Mouse (Mus musculus) testis, adult 2 months (tissue): ENCODE measurements around the gene Ube2q1. TPM values are rescaled to one million over a fixed set of nuclear protein-coding genes. Genes with fewer than 3 reads are reported as not detected.

Experiments
- H3K27ac ChIP-seq: fragments of 200-500 bp; 2 replicates; pipeline ENCODE4 v1.5.1; 2012; ENCODE audit warnings: low read depth, low read length; ENCODE audit not compliant: control insufficient read depth, insufficient read depth
- H3K27me3 ChIP-seq: fragments of 200-500 bp; 2 replicates; pipeline ENCODE4 v1.6.1; 2012; ENCODE audit warnings: mild to moderate bottlenecking, low read length, moderate library complexity; ENCODE audit not compliant: control insufficient read depth, insufficient read depth
- H3K36me3 ChIP-seq: fragments of 200-500 bp; 2 replicates; pipeline ENCODE4 v1.6.1; 2012; ENCODE audit warnings: mild to moderate bottlenecking, low read length; ENCODE audit not compliant: control insufficient read depth, insufficient read depth
- H3K4me1 ChIP-seq: fragments of 200-500 bp; 2 replicates; pipeline ENCODE4 v1.6.1; 2012; ENCODE audit warnings: low read length; ENCODE audit not compliant: control insufficient read depth, insufficient read depth
- H3K4me3 ChIP-seq: fragments of 200-500 bp; 2 replicates; pipeline ENCODE4 v1.5.1; 2012; ENCODE audit warnings: low read depth, mild to moderate bottlenecking, low read length, moderate library complexity, mixed read lengths; ENCODE audit not compliant: control insufficient read depth
- CTCF ChIP-seq: fragments of 200-500 bp; IDR thresholded peaks from 2 replicates; pipeline ENCODE4 v1.5.1; 2012; ENCODE audit warnings: low read depth, mild to moderate bottlenecking, inconsistent platforms, low read length, moderate library complexity; ENCODE audit not compliant: control insufficient read depth, insufficient read depth, insufficient replicate concordance
- POLR2A ChIP-seq: fragments of 200-500 bp; IDR thresholded peaks from 2 replicates; pipeline ENCODE4 v1.6.1; 2012; ENCODE audit warnings: low read depth, mild to moderate bottlenecking, inconsistent platforms, low read length, moderate library complexity; ENCODE audit not compliant: control insufficient read depth
- polyA plus RNA-seq: library from polyadenylated mRNA; depleted of rRNA; stranded (reverse); fragments of >200 nt; gene quantifications from 2 replicates; pipeline ENCODE4 v1.2.3, GENCODE M21; 2012

The Ube2q1 gene
- polyA plus RNA-seq, 1 experiment: 20.5 TPM

DNA sequence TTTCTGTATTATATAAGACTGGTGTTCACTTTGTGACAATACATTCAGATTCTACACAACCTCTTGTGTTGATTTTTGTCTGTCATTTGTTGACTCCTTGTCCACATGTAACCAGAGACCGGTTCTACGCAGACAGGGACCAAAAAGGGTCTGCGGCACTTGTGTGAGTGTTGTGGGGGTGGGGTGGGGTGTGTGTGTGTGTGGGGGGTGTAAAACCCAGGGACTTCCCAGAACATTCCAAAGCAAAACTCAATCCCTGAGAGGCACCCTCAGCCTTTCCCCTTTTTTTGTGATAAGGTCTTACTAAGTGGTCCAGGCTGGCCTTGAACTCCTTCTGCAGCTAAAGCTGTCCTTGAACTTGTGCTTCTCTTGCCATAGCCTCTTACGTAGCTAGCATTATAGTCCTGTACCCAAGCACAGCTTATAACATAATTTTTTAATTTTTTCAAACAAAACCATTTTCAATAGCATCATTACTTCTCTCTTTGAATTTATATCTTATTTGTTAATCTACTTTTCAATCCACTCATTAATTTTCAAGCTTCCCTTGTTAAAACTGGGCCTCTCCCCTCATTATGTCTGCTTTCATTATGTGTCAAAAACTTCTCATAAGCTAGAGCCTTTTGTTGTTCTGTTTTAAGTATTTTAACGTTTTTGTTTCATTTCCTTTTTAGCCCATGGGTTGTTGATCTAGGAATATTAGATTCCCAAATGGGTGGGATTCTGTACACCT, 27.5 kb downstream of the Ube2q1 start:
- Histone ChIP-seq H3K4me3 (no peak overlapping the region), H3K36me3 (no peaks in the 10 kb centered on the region), H3K4me1 (peaks cover 2% of the 10 kb centered on the region; the same call in 1 of the 2 replicates), H3K27me3 (no peaks in the 10 kb centered on the region), H3K27ac (no peak overlapping the region)
- no peak for TF ChIP-seq POLR2A
- TF ChIP-seq CTCF: no peak

DNA sequence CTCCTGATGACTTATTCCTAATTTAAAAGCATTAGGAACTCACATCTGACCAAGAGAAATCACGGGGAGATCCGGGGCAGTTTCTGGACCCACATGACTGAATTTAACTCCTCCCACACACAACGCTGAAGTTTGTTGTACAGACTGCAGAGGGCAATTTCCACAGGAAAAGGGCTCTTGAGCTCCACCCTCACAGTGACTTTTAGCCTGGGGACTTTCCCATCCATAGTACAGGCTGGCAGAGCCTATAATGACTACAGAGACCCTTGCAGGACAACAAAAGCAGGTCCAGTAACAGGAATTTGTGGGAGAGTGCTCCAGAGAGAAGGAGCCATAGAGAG, 28.1 kb downstream of the Ube2q1 start:
- Histone ChIP-seq H3K4me1 (peaks cover 2% of the 10 kb centered on the region; the same call in 1 of the 2 replicates), H3K27ac (no peak overlapping the region), H3K4me3 (no peak overlapping the region), H3K36me3 (no peaks in the 10 kb centered on the region), H3K27me3 (no peaks in the 10 kb centered on the region)
- TF ChIP-seq CTCF: no peak
- no peak for TF ChIP-seq POLR2A

DNA sequence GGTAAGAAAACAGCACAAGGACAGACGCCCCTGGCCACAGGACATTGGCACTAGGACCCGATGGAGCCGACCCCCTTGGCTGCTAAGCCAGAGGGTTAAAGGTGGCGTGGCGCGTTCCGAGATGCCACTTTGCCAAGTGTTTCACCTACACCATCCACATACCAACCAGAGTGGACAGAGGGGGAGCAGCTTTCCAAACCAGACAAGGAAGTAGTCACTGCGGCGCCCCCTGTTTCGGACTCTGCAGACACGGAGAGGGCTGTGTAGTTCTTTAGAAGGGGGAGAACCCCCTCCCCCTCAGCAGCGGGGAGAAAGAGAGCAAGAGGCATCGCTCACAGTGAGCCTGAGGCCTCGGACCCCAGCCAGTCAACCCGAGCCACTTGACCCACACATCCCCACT, 29.5 kb downstream of the Ube2q1 start:
- peaks cover 2% of the 10 kb centered on the region; the same call in 1 of the 2 replicates for H3K4me1 ChIP-seq
- H3K36me3 ChIP-seq: no peaks in the 10 kb centered on the region
- H3K4me3 ChIP-seq: no peak overlapping the region
- H3K27ac ChIP-seq: no peak overlapping the region
- TF ChIP-seq POLR2A (no peak), CTCF (no peak)
- H3K27me3 ChIP-seq: no peaks in the 10 kb centered on the region

DNA sequence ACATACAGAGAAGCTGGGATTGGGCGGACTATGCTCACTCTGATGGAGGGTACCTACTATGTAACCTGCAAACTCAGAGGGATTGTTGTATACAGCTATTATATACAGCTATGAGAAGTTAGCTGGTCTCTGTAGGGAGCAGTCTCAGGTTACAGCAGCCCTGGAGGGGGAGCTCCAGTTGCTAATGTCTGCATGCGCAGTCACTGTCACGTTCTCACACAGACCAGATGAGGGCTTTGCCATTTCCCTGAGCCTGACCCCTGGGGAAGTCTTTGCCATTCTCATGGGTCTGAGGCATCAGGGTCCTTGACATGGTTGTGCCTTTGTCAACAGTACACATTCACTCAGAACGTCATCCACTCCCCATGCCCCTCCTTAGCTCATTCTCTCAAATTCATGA, 31.8 kb downstream of the Ube2q1 start:
- no peaks in the 10 kb centered on the region for H3K27me3 ChIP-seq
- no peaks in the 10 kb centered on the region for H3K36me3 ChIP-seq
- H3K27ac ChIP-seq: no peak overlapping the region
- H3K4me1 ChIP-seq: no peaks in the 10 kb centered on the region
- H3K4me3 ChIP-seq: no peak overlapping the region
- TF ChIP-seq POLR2A: no peak
- no peak for TF ChIP-seq CTCF

DNA sequence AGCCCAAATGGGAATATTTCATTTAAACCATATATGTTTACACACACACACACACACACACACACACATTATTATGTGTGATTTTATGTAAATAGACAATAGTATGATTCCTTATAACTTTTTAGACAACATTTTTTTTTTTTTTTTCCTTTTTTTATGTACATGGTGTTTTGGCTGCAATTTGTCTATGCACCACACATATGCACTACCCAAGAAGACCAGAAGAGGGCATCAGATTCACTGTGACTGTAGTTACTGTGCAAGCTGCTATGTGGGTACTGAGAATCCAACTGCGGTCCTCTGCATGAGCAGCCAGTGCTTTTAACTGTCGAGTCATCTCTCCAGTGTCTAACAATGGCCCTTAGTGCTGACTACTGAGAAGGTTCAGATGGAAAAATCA, 33.3 kb downstream of the Ube2q1 start:
- Histone ChIP-seq H3K36me3 (no peaks in the 10 kb centered on the region), H3K27ac (no peak overlapping the region), H3K4me3 (no peak overlapping the region), H3K27me3 (no peaks in the 10 kb centered on the region), H3K4me1 (no peaks in the 10 kb centered on the region)
- TF ChIP-seq CTCF: no peak; the same call in 1 of the 2 replicates
- TF ChIP-seq POLR2A: no peak

DNA sequence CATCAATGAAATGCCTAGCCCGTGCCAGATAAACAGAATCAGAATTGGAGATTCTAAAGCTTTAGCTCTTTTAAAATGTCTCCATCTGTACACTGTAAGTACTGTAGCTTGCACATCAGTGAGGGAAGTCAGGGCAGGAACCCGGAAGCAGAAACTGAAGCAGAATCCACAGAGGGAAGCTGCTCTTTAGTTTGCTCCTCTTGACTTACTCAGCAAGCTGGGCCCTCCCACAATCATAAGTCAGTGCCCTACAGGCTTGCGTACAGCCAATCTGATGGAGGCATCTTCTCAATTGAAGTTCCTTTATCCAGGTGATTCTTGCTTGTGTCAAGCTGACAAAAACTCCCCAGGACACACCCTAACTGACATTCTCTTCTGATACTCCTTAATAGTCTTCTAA, 33.8 kb downstream of the Ube2q1 start:
- H3K4me1 ChIP-seq: no peaks in the 10 kb centered on the region

DNA sequence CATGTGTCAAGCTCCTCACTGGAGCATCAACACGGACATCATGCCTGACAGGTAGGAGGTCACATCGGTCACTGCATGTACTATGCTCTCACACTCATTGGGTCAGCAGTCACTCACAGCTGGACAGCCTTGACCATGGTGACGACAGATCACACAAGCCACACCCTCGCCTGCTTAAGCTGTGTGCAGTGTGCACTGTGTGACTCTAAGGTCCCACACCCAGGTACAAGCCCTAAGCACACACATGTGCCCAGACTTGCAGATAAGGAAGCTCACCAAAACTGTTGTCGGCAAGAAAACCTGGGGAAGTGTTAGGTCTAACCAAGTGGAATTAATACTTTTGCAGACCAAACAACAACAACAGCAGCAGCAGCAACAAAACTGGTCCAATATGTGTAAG, 34.5 kb downstream of the Ube2q1 start:
- no peak overlapping the region for H3K27ac ChIP-seq
- H3K4me1 ChIP-seq: no peaks in the 10 kb centered on the region
- H3K4me3 ChIP-seq: no peak overlapping the region

More for the DNA sequence above, 33.8 kb downstream of the Ube2q1 start:
- TF ChIP-seq CTCF: no peak
- no peak for TF ChIP-seq POLR2A
- no peak overlapping the region for H3K4me3 ChIP-seq
- no peaks in the 10 kb centered on the region for H3K36me3 ChIP-seq
- H3K27me3 ChIP-seq: no peaks in the 10 kb centered on the region
- no peak overlapping the region for H3K27ac ChIP-seq

More for the DNA sequence above, 34.5 kb downstream of the Ube2q1 start:
- Histone ChIP-seq H3K27me3 (no peaks in the 10 kb centered on the region), H3K36me3 (no peaks in the 10 kb centered on the region)
- TF ChIP-seq CTCF (no peak), POLR2A (no peak)
